Mouse (Mus musculus) 416B (cell line): ENCODE results near the gene Srp9.

ENCODE experiments used
- DNase-seq: peaks from one replicate; pipeline ENCODE4 v3.0.0; 2011; ENCODE audit warnings: low read depth

The Srp9 gene

DNA sequence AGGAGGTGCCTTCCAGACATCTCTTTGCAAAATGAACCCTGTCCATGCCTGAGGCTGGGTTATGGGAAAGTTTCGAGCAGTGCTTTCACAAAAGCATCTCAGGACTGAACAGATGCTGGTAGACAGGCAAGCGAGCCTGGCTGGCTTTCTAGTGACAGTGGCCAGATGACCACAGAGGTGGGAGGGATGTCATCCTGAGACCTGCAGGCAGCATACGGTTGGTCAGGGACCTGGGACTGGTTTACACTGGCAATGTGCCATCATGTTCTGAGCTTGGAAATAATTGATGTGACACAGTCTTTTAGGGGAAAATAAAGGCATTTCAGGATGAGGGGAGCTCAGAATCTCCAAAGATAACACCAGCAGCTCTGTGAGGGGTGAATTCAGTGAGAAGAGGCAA, 19.5 kb upstream of the Srp9 start:
- peak; percentile 16 for DNase-seq

DNA sequence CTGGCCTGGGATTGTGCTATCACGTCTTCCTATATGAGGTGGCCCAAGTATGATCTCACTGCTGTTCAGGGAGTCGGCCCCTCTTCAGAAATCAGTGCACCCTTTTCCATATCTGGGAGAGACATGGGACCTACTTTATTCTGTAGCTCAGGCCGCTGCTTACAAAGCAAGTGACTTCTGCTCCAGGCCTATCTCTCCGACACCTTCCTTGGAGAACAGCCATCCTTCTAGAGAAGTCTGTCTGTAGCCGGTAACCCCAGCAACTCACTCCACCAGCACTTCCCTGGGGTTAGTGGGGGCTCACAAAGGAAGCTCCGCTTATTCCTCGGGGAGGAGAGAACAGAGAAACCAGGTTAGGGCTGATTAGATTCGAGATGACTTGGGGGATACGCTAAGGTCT, 17.3 kb upstream of the Srp9 start:
- no peak for DNase-seq

DNA sequence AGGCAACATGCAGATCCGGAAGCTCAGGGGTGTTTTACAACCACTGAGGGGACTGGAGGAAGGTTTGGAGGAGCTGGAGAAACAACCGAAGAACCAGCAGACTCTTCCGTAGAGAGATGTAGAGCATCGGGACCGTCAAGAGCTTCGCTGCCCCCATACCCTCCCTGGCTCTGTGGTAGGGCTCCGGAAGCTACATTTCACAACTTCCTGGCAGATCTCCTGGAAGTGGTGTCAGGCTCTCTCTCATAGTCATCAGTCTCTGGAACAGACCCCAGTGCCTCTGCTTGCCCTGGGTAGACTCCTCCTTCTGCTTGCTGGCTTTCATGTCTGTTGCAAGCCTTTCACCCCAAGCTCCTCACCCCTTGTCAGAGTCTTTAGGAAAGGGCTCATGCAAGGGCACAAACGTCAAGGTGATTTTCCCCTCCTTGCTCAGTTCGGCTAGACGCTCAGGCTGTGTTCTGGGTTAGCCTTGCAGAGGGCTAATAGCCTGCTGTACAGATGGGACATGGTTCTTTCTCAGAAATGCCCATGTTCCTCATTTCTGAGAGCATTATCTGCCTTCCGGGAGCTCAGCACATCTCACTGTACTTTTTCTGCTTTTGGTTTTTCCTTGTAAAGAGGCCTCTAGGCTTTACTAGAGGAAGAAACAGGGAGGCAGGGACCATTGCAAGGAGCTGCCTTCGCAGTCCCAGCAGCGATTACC, 16.0 kb upstream of the Srp9 start:
- peak; percentile 59 for DNase-seq

DNA sequence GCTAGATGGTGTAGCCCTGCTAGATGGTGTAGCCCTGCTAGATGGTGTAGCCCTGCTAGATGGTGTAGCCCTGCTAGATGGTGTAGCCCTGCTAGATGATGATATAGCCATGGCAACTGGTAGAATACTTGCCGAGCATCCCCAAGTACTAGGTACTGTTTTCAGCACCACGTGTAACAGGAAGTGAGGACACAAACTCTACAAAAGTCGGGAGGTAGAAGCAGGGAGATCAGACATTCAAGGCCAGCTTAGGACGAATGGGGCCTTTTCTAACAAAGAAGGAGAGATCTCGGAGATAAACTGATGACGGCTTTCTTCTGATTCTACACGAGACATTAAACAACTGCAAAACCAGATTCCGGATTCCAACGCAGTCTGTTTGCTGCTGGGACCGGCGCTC, 14.4 kb upstream of the Srp9 start:
- DNase-seq: no peak

DNA sequence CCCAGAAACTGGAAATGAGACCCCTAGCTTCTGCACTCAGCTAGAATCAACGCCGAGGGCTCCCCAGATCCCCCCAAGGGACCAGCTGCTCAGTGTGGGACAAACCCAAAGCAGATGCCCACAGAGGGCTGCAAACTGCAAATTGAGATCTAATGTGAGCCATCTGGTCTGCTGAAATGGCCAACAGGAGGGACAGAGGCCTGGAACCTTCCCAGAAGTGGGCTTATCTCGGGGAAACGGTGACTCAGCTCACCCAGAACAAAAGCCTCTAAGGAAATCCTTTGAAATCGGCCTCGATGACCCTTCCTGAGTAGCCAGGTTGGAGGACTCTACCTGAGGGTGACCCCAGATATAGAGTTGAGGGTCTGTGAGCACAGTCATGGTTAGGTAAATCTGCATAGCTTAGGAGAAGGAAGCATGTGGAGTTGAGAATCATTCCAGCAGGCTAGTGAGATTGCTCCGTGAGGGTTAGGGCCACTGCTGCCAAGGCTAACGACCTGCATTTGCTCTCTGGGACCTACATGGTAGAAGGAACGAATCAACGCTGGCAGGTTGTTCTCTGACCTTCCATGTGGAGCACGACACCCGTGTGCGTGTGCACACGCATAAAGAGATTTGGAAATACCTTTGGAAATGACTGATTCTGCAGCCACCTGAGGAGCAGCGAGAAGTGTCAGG, 13.7 kb upstream of the Srp9 start:
- DNase-seq: no peak

DNA sequence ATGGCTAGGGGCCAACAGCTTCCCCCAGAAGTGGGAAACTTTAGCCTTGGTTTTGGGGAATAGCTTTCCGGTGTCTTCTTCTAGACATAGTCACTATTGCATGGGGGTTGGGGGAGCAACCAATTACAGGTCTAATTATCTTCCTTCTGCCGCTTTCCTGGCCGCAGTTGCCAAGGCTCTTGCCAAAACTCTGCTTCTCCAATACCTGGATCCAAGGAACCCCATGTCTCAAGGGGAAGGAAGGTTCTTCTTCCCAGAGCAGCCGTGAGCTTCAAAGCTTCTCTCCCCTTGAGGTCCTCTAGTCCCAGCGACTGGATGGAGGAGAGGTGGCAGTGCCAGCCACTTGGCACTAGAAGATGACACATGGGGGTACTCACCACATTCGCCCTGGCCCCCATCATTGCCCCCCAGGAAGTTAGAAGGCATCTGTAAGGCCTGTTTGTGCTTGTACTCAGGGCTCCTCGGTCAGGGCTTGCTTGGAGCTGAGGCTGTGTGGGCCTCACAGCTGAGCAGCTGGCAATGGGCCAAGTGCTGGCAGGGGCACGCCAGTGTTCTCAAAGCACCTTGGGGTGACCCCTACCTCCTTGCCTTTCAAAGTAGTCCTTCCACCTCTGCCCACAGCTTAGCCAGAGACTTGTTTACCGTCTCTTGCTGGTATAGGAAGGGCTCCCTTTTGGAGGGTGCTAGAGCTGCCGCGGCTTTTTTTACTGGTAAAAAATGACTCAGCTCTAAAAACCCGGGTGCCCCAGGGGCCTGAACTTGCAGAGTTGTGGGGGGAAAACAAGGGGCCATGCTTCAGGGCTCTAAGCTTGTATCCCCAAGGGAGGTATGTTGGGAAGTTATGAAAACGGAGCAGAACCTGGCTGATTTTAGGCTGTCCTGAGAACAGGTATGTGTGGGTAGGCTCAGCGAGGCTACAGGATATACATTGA, 12.9 kb upstream of the Srp9 start:
- no peak for DNase-seq

GRCm38 (mm10) chr1:182112385-182112784, 12.2 kb upstream of the Srp9 start:
- DNase-seq: no peak

- DNase-seq: no peak
Observed at GRCm38 (mm10) chr1:182113131-182113530, 11.4 kb upstream of the Srp9 start.

GRCm38 (mm10) chr1:182113587-182114500, 10.7 kb upstream of the Srp9 start:
- no peak for DNase-seq

GRCm38 (mm10) chr1:182115197-182115596, 9.3 kb upstream of the Srp9 start:
- no peak for DNase-seq

GRCm38 (mm10) chr1:182115651-182116408, 8.7 kb upstream of the Srp9 start:
- DNase-seq: no peak

DNA sequence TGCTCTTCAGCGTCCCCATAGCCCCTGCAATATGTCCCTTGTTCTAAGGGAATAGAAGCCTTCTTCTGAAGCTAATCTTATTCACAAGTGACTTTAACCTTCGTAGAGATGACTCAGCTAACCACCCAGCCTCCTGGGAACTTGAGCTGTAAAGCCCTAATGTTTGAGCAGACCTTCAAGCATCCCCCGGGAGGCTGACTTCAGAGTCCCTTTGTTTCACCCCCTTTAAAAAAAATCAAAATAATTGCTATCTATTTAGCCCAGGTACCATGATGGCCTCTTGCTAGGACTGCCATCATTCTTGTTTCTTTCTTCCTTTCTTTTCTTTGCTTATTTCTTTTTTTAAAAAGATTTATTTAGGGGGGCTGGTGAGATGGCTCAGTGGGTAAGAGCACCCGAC, 2.1 kb upstream of the Srp9 start:
- no peak for DNase-seq

- DNase-seq: peak; percentile 95
Observed at GRCm38 (mm10) chr1:182124924-182125368, 409 bp downstream of the Srp9 start.

GRCm38 (mm10) chr1:182130830-182131229, 6.3 kb downstream of the Srp9 start:
- DNase-seq: peak; percentile 50

DNA sequence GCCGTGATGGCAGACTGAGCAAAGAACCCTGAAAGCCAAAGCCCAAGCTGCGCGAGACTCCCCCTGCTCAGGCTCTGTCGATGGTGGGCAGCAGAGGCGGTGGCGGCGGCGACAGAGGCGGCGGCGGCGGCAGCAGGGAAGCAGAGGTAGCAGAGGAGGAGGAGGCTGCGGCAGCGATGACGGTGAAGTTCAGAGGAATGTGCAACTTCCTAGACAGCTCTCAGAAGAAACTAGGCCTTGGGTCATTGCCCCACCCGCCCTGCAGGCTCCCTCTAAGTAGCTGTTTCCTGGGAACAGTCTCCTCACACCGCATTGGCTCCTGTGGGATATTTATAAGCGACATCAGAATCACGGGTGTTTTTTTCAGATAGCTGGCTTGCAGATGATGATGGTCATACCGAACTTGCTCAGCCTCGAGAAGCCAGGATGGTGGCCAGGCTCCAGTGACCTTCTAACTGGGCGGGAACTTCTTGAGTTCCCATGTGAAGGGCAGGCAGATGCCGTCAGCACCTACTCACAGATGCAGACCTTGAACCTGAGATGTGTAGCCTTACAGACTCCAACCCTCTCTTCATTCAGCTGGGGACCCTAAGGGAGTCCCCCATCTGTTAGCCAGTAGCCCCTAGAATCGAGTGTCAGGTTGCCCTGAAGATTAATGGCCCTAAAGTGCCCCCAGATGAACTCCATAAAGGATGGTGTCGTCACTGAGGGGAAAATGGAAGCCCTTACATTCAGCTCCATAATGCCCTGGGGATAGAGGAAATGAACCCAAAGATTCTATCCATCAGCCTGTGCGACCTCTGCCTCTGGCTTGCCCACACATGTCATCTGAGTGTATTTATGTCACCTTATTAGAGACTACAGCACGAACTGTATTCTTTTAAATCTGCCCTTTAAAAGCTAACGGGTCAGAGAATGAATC, 12.9 kb downstream of the Srp9 start:
- DNase-seq: no peak

DNA sequence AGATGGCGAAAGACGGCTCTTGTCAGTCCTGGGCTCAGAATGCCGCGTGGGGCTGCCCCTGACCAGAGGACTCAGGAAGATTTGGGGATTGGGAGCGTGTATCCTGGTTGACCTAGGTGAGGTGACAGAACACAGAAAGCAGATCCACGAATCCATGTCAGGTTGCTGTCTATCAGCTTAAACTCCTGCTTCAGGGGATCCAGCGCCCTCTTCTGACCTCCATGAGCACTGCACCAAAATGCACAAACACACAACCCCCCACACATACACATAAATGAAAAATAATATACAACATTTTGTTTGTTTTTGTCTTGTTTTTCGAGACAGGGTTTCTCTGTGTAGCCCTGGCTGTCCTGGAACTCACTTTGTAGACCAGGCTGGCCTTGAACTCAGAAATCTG, 13.6 kb downstream of the Srp9 start:
- DNase-seq: no peak

GRCm38 (mm10) chr1:182139937-182140336, 15.4 kb downstream of the Srp9 start:
- peak; percentile 9 for DNase-seq

DNA sequence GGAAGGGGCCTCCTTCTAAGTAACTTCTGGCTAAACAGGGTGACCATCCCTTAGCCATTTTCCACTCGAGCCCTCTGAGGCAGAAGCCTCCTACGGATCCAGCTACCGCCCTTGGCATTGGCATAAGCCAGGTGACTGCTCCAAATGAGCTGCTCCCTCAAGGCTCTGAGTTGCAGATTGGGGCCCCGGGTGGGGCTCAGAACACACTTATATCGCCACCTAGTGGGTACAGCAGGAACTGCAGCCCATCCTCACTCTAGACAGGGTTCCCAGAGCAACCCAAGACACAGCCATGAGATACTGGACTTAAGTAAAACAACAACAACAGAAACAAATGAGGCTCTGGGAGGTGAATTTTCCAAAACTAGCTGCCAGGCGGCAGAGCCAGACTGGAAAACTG, 15.8 kb downstream of the Srp9 start:
- peak; percentile 67 for DNase-seq

DNA sequence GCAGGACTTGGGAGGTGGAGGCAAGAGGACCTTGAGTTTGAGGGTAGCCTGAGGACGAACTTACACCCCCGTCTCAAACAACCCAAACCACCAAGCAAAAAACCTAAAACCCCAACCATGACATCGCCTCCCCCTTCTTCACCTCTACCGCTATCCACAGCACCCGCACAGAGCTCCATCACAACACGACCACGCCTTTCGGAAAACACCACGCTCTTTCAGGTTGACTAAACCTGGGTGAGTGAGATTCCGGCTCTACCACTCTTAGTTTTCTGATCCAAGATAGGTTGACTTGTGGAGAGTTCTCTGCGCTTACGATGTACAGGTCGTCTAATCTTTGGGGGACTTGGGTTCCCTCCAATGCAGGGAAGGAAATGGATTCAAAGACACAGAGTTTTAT, 18.2 kb downstream of the Srp9 start:
- no peak for DNase-seq

GRCm38 (mm10) chr1:182143288-182143687, 18.8 kb downstream of the Srp9 start:
- DNase-seq: peak; percentile 77
